Mouse (Mus musculus) macrophage (primary cell): Measurements from ENCODE around the gene Klk1b22. TPM values are rescaled to one million over a fixed set of nuclear protein-coding genes. Genes with fewer than 3 reads are reported as not detected.
"Not testable (repeated sequence)": the region's sequence is repeated elsewhere in the genome, so short reads cannot be mapped to it uniquely, and the experiment has no call there.

Experiments used
- H3K27ac ChIP-seq: fragments of 350-480 bp; formaldehyde crosslinking; 2 replicates; pipeline ENCODE4 v1.9.0; 2021
- H3K36me3 ChIP-seq: fragments of 350-480 bp; formaldehyde crosslinking; 2 replicates; pipeline ENCODE4 v1.9.0; 2021; ENCODE audit errors: inconsistent target
- H3K4me3 ChIP-seq: fragments of 350-480 bp; formaldehyde crosslinking; 2 replicates; pipeline ENCODE4 v1.9.0; 2021; ENCODE audit errors: inconsistent target
- H3K79me2 ChIP-seq: fragments of 350-480 bp; formaldehyde crosslinking; 2 replicates; pipeline ENCODE4 v1.9.0; 2021; ENCODE audit errors: inconsistent target
- WGBS: methylation state at CpG from one replicate; pipeline ENCODE4 v1.1.7; 2026; ENCODE audit warnings: inconsistent platforms; ENCODE audit not compliant: missing documents; 5-methylcytosine and 5-hydroxymethylcytosine counted together
- polyA plus RNA-seq: library from polyadenylated mRNA; stranded (reverse); fragments of 250-400 nt; gene quantifications from 3 replicates; pipeline ENCODE4 v1.2.4, GENCODE M21; 2018; ENCODE audit warnings: inconsistent platforms
- total RNA-seq, 78 experiments: library from RNA; depleted of rRNA; stranded (reverse); fragments of 250-400 nt; gene quantifications; 1 replicate in 9 of 78; 2 replicates in 24 of 78; 3 replicates in 43 of 78; 4 replicates in 2 of 78; pipeline ENCODE4 v1.2.4; 2018; ENCODE audit warnings: inconsistent platforms in 56 of 78

Gene Klk1b22
- total RNA-seq (2018; cell fraction: chromatin; rRNA removed) = not detected
- not detected for total RNA-seq (2018; cell fraction: cytosol; rRNA removed)
- total RNA-seq (2018; cell fraction: nucleus; rRNA removed) = not detected
- not detected in 3 replicates for polyA plus RNA-seq

DNA sequence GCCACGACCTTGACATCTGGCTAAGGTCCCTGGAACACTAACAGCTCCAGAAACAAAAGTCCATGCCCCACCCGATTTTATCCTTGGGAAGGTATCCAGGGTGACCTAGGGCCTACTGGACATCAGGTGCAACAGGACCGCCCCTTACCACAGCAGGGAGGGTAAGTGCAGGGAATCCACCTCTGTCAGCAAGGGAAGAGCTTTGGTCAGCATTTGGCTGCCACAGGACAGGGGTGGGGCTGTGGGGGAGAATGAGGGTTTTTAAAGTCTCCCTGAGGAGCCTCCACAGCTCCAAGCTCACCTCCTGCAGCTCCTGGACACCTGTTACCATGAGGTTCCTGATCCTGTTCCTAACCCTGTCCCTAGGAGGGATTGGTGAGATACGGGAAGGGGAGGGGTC lies at the start of gene Klk1b22:
Gene Klk1b22, plus strand, starts transcription at position 301 of the 400 bp plus-strand sequence.
- Histone ChIP-seq H3K79me2 (no peaks in the 10 kb centered on the region), H3K4me3 (no peak within 1 kb of the TSS), H3K36me3 (no peaks in the 10 kb centered on the region), H3K27ac (no peak within 1 kb of the TSS)
- WGBS = 65% methylated on average over 4 of the region's 4 CpGs

- WGBS = 79% methylated on average over 2 of the region's 2 CpGs
- no peak overlapping the region for H3K27ac ChIP-seq
- no peaks in the 10 kb centered on the region for H3K36me3 ChIP-seq
- H3K79me2 ChIP-seq = no peaks in the 10 kb centered on the region
- H3K4me3 ChIP-seq = no peak overlapping the region
These were observed 40.4 kb upstream of the Klk1b22 start for GRCm38 (mm10) chr7:44072117-44072516.

- Histone ChIP-seq H3K27ac (no peak overlapping the region), H3K4me3 (no peak overlapping the region), H3K36me3 (no peaks in the 10 kb centered on the region), H3K79me2 (no peaks in the 10 kb centered on the region)
- 40% methylated on average over 1 of the region's 1 CpGs for WGBS
These were observed 34.8 kb upstream of the Klk1b22 start for GRCm38 (mm10) chr7:44077703-44078102.

DNA sequence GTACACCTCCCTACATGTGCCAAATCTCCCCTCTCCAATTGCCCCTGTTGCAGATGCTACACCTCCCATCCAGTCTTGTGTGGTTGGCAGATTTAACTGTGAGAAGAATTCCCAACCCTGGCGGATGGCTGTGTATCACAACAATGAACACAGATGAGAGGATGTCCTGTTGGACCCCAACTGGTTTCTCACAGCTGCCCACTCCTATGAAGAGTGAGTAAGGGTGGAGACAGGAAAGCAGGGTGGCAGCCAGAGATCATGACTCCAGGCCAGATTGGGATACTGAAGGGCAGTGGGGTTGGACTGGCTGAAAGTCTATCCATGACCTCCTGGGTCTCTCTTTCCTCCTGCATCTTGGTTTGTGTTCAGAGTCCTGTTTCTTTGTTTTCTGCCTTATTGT lies 16.4 kb upstream of the Klk1b22 start:
- no peaks in the 10 kb centered on the region for H3K36me3 ChIP-seq
- H3K27ac ChIP-seq = no peak overlapping the region
- no peak overlapping the region for H3K4me3 ChIP-seq
- no peaks in the 10 kb centered on the region for H3K79me2 ChIP-seq
- 87% methylated on average over 1 of the region's 1 CpGs for WGBS

- not testable (repeated sequence) for H3K27ac ChIP-seq, H3K79me2 ChIP-seq, H3K36me3 ChIP-seq, H3K4me3 ChIP-seq
- 78% methylated on average over 3 of the region's 3 CpGs for WGBS
These were observed 10.4 kb upstream of the Klk1b22 start, which contains the start of gene Klk1b21 for GRCm38 (mm10) chr7:44102028-44102427. TSS of gene Klk1b21 (plus strand) at chr7:44102328.

GRCm38 (mm10) chr7:44123445-44123844 lies 11.0 kb downstream of the Klk1b22 start:
- 98% methylated on average over 6 of the region's 6 CpGs for WGBS
- Histone ChIP-seq H3K36me3 (no peaks in the 10 kb centered on the region), H3K4me3 (no peak overlapping the region), H3K79me2 (no peaks in the 10 kb centered on the region), H3K27ac (no peak overlapping the region)

DNA sequence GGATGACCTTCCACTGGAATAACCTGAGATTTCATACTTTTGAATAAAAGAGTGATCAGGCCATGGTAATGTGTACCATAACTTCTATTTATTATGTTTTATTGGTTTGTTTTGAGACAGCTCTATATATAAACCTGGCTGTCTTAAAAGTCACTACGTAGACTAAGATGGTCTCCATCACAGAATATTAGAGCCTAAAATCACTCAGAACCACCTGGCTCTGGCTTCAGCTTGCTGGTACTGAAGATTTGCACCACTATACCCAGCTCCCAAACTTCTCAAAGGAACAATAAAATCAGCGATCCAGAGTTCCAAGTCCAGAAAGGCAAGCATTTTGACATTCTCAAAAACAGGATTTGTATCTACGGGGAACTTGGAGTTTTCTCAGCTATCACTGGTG lies 24.0 kb downstream of the Klk1b22 start, which contains the start of gene Klk1b16:
Gene Klk1b16, plus strand, starts transcription at position 301 of the 400 bp plus-strand sequence.
- Histone ChIP-seq H3K4me3 (no peak within 1 kb of the TSS), H3K79me2 (no peaks in the 10 kb centered on the region), H3K27ac (no peak within 1 kb of the TSS), H3K36me3 (no peaks in the 10 kb centered on the region)
- 88% methylated on average over 3 of the region's 3 CpGs for WGBS

Other genes with a start within 250 kb of the Klk1b22 start
- gene Klk4, start 231.5 kb upstream of the Klk1b22 start, polyA plus RNA-seq = not detected in 3 replicates
- not detected in 3 replicates for gene Klk15, start 178.9 kb upstream of the Klk1b22 start, polyA plus RNA-seq
- gene Klk1b8, start 162.0 kb upstream of the Klk1b22 start, polyA plus RNA-seq = not detected in 3 replicates
- 0.91 to 5.8 TPM (median 2.6 TPM) in 3 replicates for gene Klk1b1, start 145.9 kb upstream of the Klk1b22 start, polyA plus RNA-seq
- gene Klk1b9, start 136.6 kb upstream of the Klk1b22 start, polyA plus RNA-seq = 0.40 TPM in 1 of 3 replicates, not detected in the others
- 8.0 to 74.1 TPM (median 17.4 TPM) in 3 replicates for gene Klk1b11, start 116.8 kb upstream of the Klk1b22 start, polyA plus RNA-seq
- gene Klk1b26, start 100.5 kb upstream of the Klk1b22 start, polyA plus RNA-seq = not detected in 3 replicates
- 0.66 to 0.87 TPM in 2 of 3 replicates, not detected in the other for gene Klk1b27, start 60.4 kb upstream of the Klk1b22 start, polyA plus RNA-seq
- not detected in 3 replicates for gene Klk1b21, start 10.3 kb upstream of the Klk1b22 start, polyA plus RNA-seq
- not detected in 3 replicates for gene Klk1b16, start 24.1 kb downstream of the Klk1b22 start, polyA plus RNA-seq
- gene Klk1b24, start 75.6 kb downstream of the Klk1b22 start, polyA plus RNA-seq = not detected in 3 replicates
- not detected in 3 replicates for gene Klk1b3, start 85.5 kb downstream of the Klk1b22 start, polyA plus RNA-seq
- gene Klk1b4, start 94.8 kb downstream of the Klk1b22 start, polyA plus RNA-seq = not detected in 3 replicates
- gene Klk1b5, start 103.3 kb downstream of the Klk1b22 start, polyA plus RNA-seq = not detected in 3 replicates
- 0.30 TPM in 1 of 3 replicates, not detected in the others for gene Klk1, start 112.7 kb downstream of the Klk1b22 start, polyA plus RNA-seq
- gene Gm36864, start 123.5 kb downstream of the Klk1b22 start, polyA plus RNA-seq = not detected in 3 replicates
- 0.33 to 0.97 TPM (median 0.36 TPM) in 3 replicates for gene 1700028J19Rik, start 134.0 kb downstream of the Klk1b22 start, polyA plus RNA-seq
- 11.6 to 24.3 TPM (median 20.5 TPM) in 3 replicates for gene 2410002F23Rik, start 134.0 kb downstream of the Klk1b22 start, polyA plus RNA-seq
- gene Acp4, start 144.7 kb downstream of the Klk1b22 start, polyA plus RNA-seq = not detected in 3 replicates
- gene Gm15517, start 148.8 kb downstream of the Klk1b22 start, polyA plus RNA-seq = not detected in 3 replicates
- gene Clec11a, start 194.2 kb downstream of the Klk1b22 start, polyA plus RNA-seq = 0.06 to 0.12 TPM (median 0.09 TPM) in 3 replicates
- gene Shank1, start 197.6 kb downstream of the Klk1b22 start, polyA plus RNA-seq = 0.02 TPM in 1 of 3 replicates, not detected in the others